Mouse (Mus musculus) left cerebral cortex, adult 9 months (tissue): ENCODE results near the gene Zbtb4.
"Not testable (repeated sequence)": the region's sequence is repeated elsewhere in the genome, so short reads cannot be mapped to it uniquely, and the experiment has no call there.

Experiments used
- DNase-seq, 2 experiments: peaks; one replicate each; pipeline ENCODE4 v3.0.0; 2022; ENCODE audit warnings: low spot score in 2 of 2

The Zbtb4 gene

GRCm38 (mm10) chr11:69765221-69766125, at the start of gene Zbtb4:
Gene Zbtb4, plus strand, starts transcription at chr11:69765912.
- peak in 1 of 2 experiments; percentile 23 for DNase-seq

- DNase-seq = peak in 1 of 2 experiments; percentile 30
These were observed 49.8 kb upstream of the Zbtb4 start for GRCm38 (mm10) chr11:69715929-69716328.

DNA sequence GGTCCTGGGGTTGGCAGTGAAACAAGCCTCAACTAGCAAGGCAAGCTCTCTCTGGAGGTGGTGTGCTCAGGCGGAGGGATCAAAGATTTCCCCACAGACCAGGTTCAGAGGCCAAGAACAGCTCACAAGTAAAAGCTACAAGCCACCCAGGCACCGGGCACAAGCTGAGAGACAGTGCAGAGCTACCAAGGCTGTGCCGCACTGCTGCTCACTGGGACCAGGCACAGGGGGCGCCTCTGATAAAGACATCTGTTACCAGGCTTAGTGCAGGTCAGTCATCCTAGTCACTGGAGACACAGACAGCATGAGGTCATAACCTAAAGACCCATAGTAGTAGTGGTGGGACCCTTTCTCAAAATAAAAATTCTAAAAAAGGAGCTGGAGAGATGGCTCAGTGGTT, 48.8 kb upstream of the Zbtb4 start:
- DNase-seq = no peak

DNA sequence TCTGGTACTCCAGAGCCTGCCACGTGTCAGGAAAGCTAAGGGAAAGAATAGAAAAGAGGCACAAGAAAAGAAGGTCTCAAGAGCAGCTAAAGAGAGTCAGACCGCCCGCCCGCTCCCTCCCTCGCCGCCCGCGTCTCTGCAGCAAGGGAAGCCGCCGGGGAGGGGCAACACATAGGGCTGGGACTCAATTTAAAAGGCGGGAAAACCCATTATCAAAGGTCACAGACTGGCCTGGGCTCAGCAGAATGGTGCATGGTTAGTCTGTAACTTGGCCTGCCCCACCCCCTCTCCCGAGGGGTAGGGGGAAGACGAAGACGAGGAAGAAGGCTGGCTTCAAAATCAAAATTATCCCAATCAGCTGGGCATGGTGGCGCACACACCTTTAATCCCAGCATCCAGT, 47.1 kb upstream of the Zbtb4 start:
- DNase-seq = no peak

GRCm38 (mm10) chr11:69719423-69719822, 46.3 kb upstream of the Zbtb4 start:
- no peak for DNase-seq

DNA sequence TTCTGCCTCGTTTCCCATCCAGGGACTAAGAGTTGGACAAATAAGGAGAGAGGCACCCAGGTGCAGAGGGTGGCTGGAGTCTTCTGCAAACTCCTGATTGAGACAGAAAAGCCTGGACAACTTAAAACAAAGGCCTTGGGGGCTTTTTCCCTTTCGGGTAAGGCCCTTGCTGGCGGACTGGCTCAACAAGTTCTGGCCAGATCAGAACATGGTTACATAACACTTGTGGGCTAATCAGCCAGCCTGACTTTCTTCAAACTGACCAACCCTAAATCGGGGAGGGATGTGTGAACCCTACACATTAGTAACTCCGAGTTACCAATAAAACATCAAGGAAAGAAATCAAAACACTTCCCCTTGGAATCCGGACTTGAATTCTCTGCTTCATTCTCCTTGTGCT, 44.9 kb upstream of the Zbtb4 start:
- no peak for DNase-seq

- no peak for DNase-seq
These were observed 42.6 kb upstream of the Zbtb4 start for GRCm38 (mm10) chr11:69723074-69723473.

- DNase-seq = no peak
These were observed 39.8 kb upstream of the Zbtb4 start for GRCm38 (mm10) chr11:69725951-69726350.

DNA sequence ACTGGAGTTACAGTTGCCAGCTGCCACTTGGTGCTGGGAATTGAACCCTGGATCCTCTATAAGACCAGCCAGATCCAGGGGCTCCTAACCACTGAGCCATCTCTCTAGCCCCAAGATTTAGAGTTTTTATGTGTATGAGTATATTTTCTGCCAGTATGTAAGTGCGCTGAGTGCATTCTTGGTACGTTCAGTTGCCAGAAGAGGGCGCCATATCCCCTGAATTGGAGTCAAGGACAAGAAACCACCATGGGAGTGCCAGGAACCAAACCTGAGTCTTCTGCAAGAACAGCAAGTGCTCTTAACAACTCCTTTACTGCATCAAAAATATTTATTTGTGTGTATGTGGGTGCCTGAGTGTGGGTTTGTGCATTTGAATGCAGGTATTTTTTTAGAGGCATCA, 36.6 kb upstream of the Zbtb4 start:
- peak in 1 of 2 experiments; percentile 37 for DNase-seq

- not testable (repeated sequence) for DNase-seq
These were observed 34.3 kb upstream of the Zbtb4 start for GRCm38 (mm10) chr11:69731408-69731807.

- DNase-seq = no peak
These were observed 14.1 kb upstream of the Zbtb4 start for GRCm38 (mm10) chr11:69751635-69752034.

DNA sequence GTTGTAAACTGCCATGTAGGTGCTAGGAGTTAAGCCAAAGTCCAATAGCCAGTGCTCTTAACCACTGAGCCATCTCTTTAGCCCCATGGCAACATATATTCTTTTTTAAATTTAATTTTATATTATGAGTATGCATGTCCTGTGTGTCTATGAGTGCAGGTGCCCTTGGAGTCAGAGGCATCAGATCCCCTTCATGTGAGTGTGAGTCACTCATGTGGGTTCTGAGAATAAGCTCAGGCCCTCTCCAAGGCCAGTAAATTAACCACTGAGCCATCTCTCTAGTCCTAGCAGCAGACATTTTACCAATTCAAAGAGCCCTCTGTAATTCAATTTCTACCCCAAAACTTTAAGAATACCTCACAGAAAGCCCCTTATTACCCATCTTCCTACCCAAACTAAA, 13.0 kb upstream of the Zbtb4 start:
- no peak for DNase-seq

DNA sequence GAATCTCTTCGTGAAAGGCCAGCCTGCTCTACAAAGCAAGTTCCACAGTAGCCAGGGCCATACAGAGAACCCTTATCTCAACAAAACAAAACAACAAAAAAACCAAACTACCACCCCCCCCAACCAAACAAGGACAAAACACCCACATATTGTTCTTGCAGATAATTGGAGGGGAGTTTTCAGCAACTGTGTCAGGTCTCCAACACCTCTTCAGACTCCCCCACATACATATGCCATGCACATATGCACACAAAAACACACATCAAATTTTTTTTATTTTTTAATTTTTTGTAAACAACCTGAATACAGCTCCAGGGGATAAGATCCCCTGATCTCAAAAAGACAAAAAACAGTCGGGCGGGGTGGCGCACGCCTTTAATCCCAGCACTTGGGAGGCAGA, 11.5 kb upstream of the Zbtb4 start:
- no peak for DNase-seq

GRCm38 (mm10) chr11:69754701-69755100, 11.0 kb upstream of the Zbtb4 start:
- no peak for DNase-seq

GRCm38 (mm10) chr11:69757303-69758089, 8.2 kb upstream of the Zbtb4 start:
- no peak for DNase-seq

- DNase-seq = peak; percentile 86 to 96
These were observed 7.6 kb upstream of the Zbtb4 start for GRCm38 (mm10) chr11:69758090-69758456.

DNA sequence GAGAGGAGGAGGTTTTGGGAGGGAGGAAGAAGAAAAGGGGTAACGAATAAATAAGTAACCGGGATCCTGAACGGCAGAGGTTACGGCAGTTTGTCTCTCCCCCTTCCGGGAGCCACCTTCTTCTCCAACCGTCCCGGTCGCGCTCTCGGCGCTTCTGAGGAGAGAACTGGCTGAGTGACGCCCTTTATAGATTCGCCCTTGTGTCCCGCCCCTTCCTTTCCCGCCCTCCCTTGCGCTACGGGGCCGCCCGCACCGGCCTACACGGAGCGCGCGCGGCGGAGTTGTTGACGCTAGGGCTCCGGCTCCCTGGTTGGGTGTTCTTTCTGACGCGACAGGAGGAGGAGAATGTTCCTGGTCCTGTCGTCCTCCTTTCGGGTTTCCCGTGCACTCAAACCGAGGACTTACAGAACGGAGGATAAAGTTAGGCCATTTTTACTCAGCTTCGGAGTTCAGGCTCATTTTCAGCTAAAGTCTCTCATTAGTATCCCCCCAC, 7.2 kb upstream of the Zbtb4 start, which contains the start of gene Polr2a:
TSS of gene Polr2a (minus strand) at position 160 of the 493 bp plus-strand sequence.
- DNase-seq = peak; percentile 93 to 98

- peak; percentile 82 to 91 for DNase-seq
These were observed 6.6 kb upstream of the Zbtb4 start for GRCm38 (mm10) chr11:69758971-69759721.

DNA sequence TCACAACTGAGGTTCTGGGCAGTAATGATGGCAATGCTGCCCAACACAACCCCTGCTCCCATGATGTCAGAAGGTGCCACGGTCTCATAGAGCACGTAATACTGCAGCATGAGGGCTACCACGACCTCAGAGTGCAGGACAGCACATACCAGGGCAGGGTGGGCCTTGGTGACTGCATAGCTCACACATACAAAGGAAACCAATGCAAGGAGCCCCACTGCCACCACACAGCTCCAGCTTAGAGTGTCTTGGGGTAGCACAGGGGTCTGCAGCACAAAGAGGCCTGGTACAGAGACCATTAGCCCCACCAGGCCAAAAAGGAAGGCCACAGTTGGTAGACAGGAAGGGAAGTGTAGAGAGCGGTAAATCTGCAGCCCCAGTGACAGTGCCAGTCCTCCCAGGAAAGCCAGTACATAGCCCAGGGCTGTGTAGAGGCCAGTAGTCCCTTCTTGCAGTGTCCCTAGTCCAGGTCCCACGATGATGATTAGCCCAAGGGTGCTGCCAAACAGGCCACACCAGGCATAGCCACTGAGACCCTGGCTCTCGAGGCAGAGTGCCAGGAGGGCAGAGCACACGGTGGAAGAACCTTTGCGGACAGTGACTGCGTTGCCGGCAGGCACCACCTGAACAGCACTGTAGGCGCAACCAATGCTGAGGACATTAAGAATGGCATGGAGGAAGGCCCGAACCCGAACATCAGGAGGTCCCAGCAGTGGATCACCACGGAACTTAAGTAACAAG, 5.4 kb upstream of the Zbtb4 start:
- no peak for DNase-seq

DNA sequence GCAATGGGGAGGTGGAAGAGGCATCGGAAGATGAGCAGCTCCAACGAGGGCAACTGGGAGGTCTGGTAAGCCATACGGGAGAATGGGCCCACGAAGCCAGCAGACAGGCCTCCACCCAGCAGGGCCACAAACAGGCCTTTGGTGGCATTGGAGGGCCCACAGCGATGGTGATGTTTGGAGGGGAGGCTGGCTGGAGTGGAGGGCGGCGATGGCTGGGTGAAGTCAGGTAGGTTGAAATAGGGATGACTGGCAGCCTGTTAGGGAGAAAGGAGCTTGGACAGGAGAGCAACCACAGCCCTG, 4.9 kb upstream of the Zbtb4 start:
- no peak for DNase-seq

DNA sequence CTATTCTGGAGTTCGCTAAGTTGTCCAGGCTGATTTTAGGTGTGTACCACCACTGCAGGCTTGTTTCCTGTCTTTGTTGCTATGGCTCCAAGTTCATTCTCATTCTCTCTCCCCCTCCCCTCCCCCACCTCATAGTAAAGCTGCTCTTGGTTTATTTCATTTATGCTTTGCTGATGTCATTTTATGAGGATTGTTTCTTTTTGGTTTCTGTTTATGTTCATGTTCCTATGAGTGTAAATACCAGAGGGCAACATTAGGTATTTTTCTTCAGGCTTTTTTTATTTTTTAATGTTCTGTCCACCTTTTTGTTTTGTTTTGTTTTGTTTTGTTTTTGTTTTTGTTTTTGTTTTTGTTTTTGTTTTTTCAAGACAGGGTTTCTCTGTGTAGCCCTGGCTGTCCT, 3.8 kb upstream of the Zbtb4 start, which contains the start of gene Slc35g3:
TSS of gene Slc35g3 (minus strand) at position 101 of the 400 bp plus-strand sequence.
- no peak for DNase-seq
